Mouse (Mus musculus): Measurements from ENCODE around the gene Rnf130.

Rnf130 gene

DNA sequence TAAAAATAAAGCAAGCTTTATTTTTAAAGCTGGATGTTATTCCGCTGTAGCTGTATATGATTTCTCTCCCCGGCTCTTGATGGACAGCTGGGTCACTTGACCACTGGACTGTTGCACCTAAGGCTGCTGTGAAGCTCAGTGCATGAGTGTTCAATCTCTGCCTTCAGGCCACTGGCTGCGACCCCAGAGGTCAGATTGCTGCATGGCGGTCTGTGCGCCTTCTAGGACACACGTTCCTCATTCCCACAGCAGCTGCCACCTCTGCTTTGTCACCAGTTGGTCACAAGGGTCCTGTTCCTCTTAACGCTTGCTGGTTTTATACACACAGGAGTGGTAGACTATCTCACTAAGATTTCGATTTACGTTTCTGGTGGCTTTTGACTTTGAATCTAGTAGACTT lies 129.0 kb downstream of the Rnf130 start:
- DNase-seq (ENCODE audit: low read depth, low spot score) = no peak
- peaks cover 10% of the 10 kb centered on the region for H3K36me3 ChIP-seq (ENCODE audit: control insufficient read depth, insufficient read depth, low read length, poor library complexity, severe bottlenecking)
- H3K27me3 ChIP-seq (ENCODE audit: control insufficient read depth, insufficient read depth, low read length, poor library complexity, severe bottlenecking) = no peaks in the 10 kb centered on the region

All from splenic B cell, adult 2 months (primary cell).